Mouse (Mus musculus): ENCODE measurements around the gene Mob2.
A peak's percentile ranks its signal among the peaks of the same experiment; 100 is the strongest.

Mob2 gene

DNA sequence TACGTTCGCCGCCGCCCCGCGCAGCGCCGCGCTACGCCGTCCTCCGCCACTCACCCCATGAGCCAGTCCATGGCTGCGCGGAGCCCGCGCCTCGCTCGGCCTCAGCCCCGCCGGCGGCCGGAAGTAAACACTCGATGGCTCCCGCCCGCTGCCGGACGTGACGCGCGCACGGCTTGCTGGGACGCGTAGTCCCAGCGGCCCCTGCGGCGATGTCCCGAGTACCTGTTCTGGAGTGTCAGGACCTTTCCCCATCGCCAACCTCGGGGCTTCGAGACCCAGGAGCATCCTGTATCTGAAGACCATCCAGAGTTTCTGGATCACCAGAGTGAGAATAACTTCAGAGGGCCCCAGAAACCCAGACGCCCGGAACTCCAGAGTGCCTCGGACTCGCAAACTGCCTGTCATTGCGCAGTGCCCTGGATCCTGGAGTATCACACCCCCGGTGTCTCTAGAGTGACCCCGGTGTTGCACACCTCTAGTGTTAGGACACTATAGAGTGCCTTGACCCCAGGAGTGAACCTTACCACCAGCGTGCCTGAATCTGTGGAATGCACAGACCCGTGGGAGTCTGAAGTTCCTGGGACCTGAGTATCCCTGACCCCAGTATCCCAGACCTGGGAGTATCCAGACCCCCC lies at the start of gene Mob2:
TSS of gene Mob2 (minus strand) at position 135 of the 635 bp plus-strand sequence.
- DNase-seq (ENCODE audit: low spot score in 2 of 2): peak; percentile 71 to 88

DNA sequence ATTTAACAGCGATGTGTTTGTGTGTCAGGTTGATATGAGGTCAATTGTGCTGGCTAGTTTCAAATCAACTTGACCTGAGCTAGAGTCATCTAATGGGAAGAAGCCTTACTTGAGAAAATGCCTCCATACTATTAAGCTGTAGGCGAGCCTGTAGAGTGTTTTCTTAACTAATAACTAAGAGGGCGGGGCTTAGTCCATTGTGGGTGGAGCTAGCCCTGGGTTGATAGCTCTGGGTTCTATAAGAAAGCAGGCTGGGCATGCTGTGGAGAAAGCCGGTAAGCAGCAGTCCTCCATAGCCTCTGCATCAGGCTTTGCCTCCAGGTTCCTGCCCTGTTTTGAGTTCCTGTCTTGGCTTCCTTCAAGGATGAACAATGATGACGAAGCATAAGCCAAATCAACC lies 43.9 kb upstream of the Mob2 start:
- no peak for DNase-seq (ENCODE audit: low spot score in 2 of 2)

GRCm38 (mm10) chr7:142097776-142098175 lies 36.9 kb upstream of the Mob2 start:
- peak in 1 of 2 experiments; percentile 85 for DNase-seq (ENCODE audit: low spot score in 2 of 2)

GRCm38 (mm10) chr7:142096701-142097100 lies 35.8 kb upstream of the Mob2 start:
- no peak for DNase-seq (ENCODE audit: low spot score in 2 of 2)

- peak; percentile 81 to 95 for DNase-seq (ENCODE audit: low spot score in 2 of 2)
Measured at GRCm38 (mm10) chr7:142095183-142095931, 34.5 kb upstream of the Mob2 start, which contains the start of gene Dusp8. Dusp8 (minus strand) TSS chr7:142095843.

GRCm38 (mm10) chr7:142094301-142095143 lies 33.7 kb upstream of the Mob2 start:
- peak in 1 of 2 experiments; percentile 71 for DNase-seq (ENCODE audit: low spot score in 2 of 2)

DNA sequence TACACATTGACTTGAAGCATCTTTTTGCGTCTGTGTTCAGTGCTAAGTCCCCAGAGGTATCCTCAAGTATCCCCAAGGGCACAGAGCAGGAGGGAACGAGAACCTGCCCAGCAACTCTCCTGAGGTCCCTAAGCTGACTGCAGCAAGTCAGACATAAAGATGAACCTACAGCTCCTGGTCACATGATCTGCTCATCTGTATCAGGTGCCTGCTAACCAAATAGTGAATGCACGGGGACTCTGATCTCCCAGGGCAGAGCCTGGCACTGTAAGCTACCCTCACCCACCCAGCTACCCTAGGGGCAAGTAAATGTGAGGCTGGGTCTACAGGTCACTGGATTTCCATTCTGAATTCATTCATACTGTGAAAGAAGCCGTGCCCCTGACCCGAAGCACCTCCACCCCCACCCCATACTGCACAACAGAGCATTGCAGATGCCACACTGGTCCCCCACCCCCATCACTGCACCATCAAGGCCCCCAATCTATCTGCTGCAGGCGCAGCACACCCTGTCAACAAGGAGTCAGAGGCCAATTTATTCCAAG lies 32.9 kb upstream of the Mob2 start:
- DNase-seq (ENCODE audit: low spot score in 2 of 2): no peak

- DNase-seq (ENCODE audit: low spot score in 2 of 2): no peak
Measured at GRCm38 (mm10) chr7:142092991-142093390, 32.1 kb upstream of the Mob2 start.

GRCm38 (mm10) chr7:142091848-142092247 lies 31.0 kb upstream of the Mob2 start:
- DNase-seq (ENCODE audit: low spot score in 2 of 2): peak in 1 of 2 experiments; percentile 50

DNA sequence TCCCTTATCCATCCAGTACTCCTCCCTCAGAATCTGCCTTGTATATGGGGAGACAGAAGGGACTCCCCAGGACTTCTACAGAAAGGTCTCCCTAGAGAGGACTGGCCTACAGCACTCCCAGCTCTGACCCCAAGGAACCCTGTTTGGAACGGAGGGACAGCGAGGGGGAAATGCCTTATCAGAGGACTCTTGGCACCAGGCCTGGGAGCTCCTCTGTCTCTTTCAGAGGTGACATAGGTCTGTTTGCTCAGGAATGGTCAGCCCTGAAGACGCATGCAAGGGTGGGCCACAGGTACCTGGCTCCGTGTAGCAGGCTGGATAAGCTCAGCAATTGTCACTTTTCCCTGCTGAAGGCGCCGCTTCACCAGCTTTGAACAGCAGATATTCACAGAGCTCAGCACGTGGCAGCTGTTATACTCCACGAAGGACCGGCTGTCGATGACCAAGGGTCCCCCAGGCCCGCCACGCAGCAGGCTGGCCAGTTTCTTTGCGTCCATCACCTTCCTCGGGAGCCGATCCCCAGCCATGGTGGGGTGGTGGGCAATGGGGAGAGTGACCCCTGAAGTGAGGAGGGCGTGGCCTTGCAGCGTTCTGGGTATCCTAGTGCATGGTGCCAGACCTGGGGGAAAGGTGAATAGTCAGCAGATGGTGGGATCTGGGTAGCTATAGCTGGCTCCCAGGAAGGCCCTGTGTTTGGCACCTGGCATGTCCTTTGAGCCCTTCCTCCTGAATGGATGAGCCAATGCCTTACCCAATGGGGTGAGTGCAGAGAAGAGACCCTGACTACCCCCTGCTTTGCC lies 29.0 kb upstream of the Mob2 start:
- no peak for DNase-seq (ENCODE audit: low spot score in 2 of 2)

DNA sequence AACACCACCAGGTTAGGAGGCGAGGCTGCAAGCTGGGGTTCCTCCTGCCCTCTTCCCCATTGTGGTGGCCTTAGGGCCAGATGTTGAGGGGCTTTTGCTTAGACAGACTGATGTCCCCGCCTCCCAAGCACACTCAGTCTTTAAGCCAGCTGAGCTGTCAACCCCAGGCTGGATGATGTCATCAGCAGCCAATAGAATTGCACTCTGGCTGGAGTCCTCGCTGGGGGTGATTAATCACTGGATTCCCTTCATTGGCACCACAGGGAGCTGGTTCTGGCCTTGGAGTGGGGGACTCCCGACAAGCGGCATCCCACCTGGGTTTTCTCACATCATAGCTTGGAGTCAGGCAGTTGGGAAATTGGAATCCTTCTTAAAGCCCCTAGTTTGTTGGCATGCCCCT lies 28.0 kb upstream of the Mob2 start:
- peak in 1 of 2 experiments; percentile 65 for DNase-seq (ENCODE audit: low spot score in 2 of 2)

GRCm38 (mm10) chr7:142087069-142087652 lies 26.3 kb upstream of the Mob2 start:
- no peak for DNase-seq (ENCODE audit: low spot score in 2 of 2)

GRCm38 (mm10) chr7:142086159-142086905 lies 25.5 kb upstream of the Mob2 start:
- no peak for DNase-seq (ENCODE audit: low spot score in 2 of 2)

DNA sequence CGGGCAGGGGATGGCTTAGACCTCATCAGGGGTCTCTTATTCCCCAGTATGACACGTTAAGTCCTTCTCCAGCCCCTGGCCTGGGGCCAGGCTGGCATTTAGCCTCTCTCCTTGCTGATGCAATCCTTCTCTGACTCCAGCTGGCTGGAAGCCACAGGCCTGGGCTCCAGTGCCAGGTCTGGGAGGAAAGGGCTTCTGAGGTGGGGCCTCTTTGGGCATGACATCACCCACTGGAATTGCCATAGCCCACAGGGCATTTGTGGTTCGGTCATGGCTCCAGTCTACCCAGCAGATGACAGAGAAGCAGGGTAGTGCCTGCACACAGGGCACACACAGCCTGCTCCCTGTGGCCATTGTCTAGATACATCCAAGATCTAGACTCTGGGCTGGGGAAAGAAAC lies 24.0 kb upstream of the Mob2 start:
- DNase-seq (ENCODE audit: low spot score in 2 of 2): peak in 1 of 2 experiments; percentile 57

DNA sequence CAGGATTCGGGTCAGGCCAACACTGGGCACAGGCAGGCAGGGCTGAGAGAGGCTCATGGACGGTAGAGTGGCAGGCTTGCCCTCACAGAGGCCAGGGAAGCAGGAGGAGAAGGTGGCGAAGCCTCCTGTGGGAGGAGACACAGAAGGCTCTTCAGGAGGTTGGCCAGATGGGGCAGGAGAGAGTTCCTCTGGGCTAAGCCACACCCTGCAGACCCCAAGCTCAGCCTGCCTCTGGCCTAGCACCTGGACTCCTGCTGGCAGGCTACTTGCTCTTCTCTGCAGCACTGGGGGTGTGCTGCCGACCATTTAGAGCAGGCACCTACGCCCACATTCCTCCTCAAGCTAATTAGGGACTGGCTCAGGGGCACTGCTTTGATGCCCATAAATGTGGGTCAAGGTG lies 23.5 kb upstream of the Mob2 start:
- no peak for DNase-seq (ENCODE audit: low spot score in 2 of 2)

GRCm38 (mm10) chr7:142083588-142084317 lies 22.9 kb upstream of the Mob2 start:
- DNase-seq (ENCODE audit: low spot score in 2 of 2): no peak

DNA sequence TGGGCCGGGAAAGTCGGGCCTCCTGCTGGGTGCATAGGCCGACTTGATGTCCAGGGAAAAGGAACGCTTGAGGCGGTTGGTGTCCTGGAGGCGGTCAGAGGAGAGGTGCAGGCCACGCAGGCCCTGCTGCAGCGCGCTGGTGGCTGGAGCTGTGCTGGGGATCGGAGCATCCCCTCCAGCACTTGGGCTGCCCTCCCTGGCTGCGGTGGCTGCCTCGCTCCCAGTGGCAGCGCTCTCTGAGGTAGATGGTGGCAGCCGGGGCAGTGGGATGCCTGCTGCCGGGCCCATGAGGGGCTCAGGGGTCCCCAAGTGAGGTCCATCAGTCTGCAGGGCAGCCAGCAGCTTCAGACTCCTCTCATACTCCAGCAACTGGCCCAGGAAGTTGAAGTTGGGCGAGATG lies 21.7 kb upstream of the Mob2 start:
- no peak for DNase-seq (ENCODE audit: low spot score in 2 of 2)

DNA sequence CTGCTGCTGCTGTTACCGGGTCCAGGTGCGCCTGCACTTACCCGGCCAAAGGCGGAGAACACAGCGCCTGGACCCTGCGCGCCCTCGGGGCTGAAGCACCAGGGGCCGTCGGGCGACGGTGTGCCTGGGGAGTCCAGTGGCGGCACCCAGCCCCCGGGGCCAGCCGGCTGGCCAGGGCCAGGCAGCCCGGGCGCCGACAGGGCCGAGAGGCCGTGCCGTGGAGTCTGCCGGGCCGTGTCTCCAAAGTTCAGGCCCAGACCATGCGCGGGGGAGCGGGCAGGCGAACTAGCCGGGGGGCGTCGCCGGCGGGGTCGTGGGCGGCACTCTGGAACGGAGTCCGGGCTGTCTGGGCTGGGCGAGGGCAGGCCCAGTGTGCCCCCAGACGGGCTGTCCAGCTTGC lies 21.3 kb upstream of the Mob2 start:
- DNase-seq (ENCODE audit: low spot score in 2 of 2): no peak

GRCm38 (mm10) chr7:142081736-142082135 lies 20.9 kb upstream of the Mob2 start:
- DNase-seq (ENCODE audit: low spot score in 2 of 2): no peak
